Mouse (Mus musculus) megakaryocyte, embryonic 14.5 days (primary cell): ENCODE measurements around the gene Ubxn7. TPM values are rescaled to one million over a fixed set of nuclear protein-coding genes. Genes with fewer than 3 reads are reported as not detected.

Experiments
- H3K27me3 ChIP-seq: replicated peaks from 2 replicates; pipeline ENCODE3; 2012; ENCODE audit warnings: inconsistent platforms
- H3K36me3 ChIP-seq: replicated peaks from 2 replicates; pipeline ENCODE3; 2012; ENCODE audit warnings: low read length, inconsistent platforms, mixed read lengths
- H3K4me1 ChIP-seq: 2 replicates; pipeline ENCODE4 v1.6.1; 2012; ENCODE audit warnings: inconsistent platforms
- H3K4me3 ChIP-seq: replicated peaks from 2 replicates; pipeline ENCODE3; 2012; ENCODE audit warnings: moderate library complexity, mild to moderate bottlenecking, inconsistent platforms
- H3K9me3 ChIP-seq: 2 replicates; pipeline ENCODE4 v1.6.1; 2012; ENCODE audit warnings: inconsistent platforms
- FLI1 ChIP-seq: IDR thresholded peaks from 2 replicates; pipeline ENCODE4 v1.6.1; 2012; ENCODE audit warnings: low read length, inconsistent platforms, mixed read lengths
- GATA1 ChIP-seq: IDR thresholded peaks from 3 replicates; pipeline ENCODE4 v1.6.1; 2012; ENCODE audit warnings: mixed read lengths, low read length, inconsistent platforms, borderline replicate concordance
- polyA plus RNA-seq: library from polyadenylated mRNA; stranded (reverse); fragments of >175 nt; gene quantifications from 2 replicates; pipeline ENCODE4 v1.2.3, GENCODE M21; 2012; ENCODE audit warnings: low replicate concordance; ENCODE audit not compliant: insufficient read depth

The Ubxn7 gene
- polyA plus RNA-seq, 1 experiment, result 0.23 TPM

- Histone ChIP-seq H3K4me1 (peaks cover 57% of the 10 kb centered on the region), H3K4me3 (peak within 1 kb of the TSS; percentile 74), H3K36me3 (peaks cover 7% of the 10 kb centered on the region), H3K9me3 (no peaks in the 10 kb centered on the region), H3K27me3 (no peaks in the 10 kb centered on the region)
- TF ChIP-seq GATA1, result no peak
- no peak for TF ChIP-seq FLI1
Observed at GRCm38 (mm10) chr16:32400267-32400666, 68.2 kb downstream of the Ubxn7 start, which contains the start of gene Tm4sf19. TSS of gene Tm4sf19 (plus strand) at chr16:32400506.

GRCm38 (mm10) chr16:32401335-32401965 lies 69.4 kb downstream of the Ubxn7 start:
- H3K9me3 ChIP-seq, result peaks cover 3% of the 10 kb centered on the region; the same call in 1 of the 2 replicates
- peaks cover 2% of the 10 kb centered on the region for H3K27me3 ChIP-seq
- H3K4me3 ChIP-seq, result no peak overlapping the region
- peaks cover 48% of the 10 kb centered on the region for H3K4me1 ChIP-seq
- no peak for TF ChIP-seq GATA1
- TF ChIP-seq FLI1, result no peak
- H3K36me3 ChIP-seq, result peaks cover 15% of the 10 kb centered on the region

- H3K9me3 ChIP-seq, result peaks cover 3% of the 10 kb centered on the region; the same call in 1 of the 2 replicates
- peaks cover 47% of the 10 kb centered on the region for H3K4me1 ChIP-seq
- TF ChIP-seq FLI1 (no peak), GATA1 (no peak)
- peaks cover 6% of the 10 kb centered on the region for H3K27me3 ChIP-seq
- no peak overlapping the region for H3K4me3 ChIP-seq
- H3K36me3 ChIP-seq, result peaks cover 15% of the 10 kb centered on the region
Observed at GRCm38 (mm10) chr16:32402818-32403217, 70.8 kb downstream of the Ubxn7 start.

- TF ChIP-seq FLI1 (no peak), GATA1 (no peak)
- Histone ChIP-seq H3K4me1 (peaks cover 42% of the 10 kb centered on the region), H3K9me3 (peaks cover 3% of the 10 kb centered on the region; the same call in 1 of the 2 replicates), H3K27me3 (peaks cover 6% of the 10 kb centered on the region), H3K36me3 (peaks cover 15% of the 10 kb centered on the region), H3K4me3 (no peak overlapping the region)
Observed at GRCm38 (mm10) chr16:32405716-32406115, 73.7 kb downstream of the Ubxn7 start.

GRCm38 (mm10) chr16:32406671-32407070 lies 74.6 kb downstream of the Ubxn7 start:
- H3K4me3 ChIP-seq, result no peak overlapping the region
- H3K9me3 ChIP-seq, result peaks cover 3% of the 10 kb centered on the region; the same call in 1 of the 2 replicates
- H3K27me3 ChIP-seq, result peaks cover 6% of the 10 kb centered on the region
- H3K4me1 ChIP-seq, result peaks cover 32% of the 10 kb centered on the region
- H3K36me3 ChIP-seq, result peaks cover 7% of the 10 kb centered on the region
- TF ChIP-seq GATA1 (no peak), FLI1 (no peak)

GRCm38 (mm10) chr16:32407730-32408129 lies 75.7 kb downstream of the Ubxn7 start:
- Histone ChIP-seq H3K4me3 (no peak overlapping the region), H3K9me3 (peaks cover 3% of the 10 kb centered on the region; the same call in 1 of the 2 replicates)

GRCm38 (mm10) chr16:32417457-32417856 lies 85.4 kb downstream of the Ubxn7 start:
- no peak for TF ChIP-seq GATA1
- TF ChIP-seq FLI1, result no peak
- H3K4me1 ChIP-seq, result peaks cover 47% of the 10 kb centered on the region
- H3K36me3 ChIP-seq, result peaks cover 31% of the 10 kb centered on the region
- no peaks in the 10 kb centered on the region for H3K27me3 ChIP-seq
- H3K4me3 ChIP-seq, result no peak overlapping the region
- peaks cover 26% of the 10 kb centered on the region for H3K9me3 ChIP-seq

More at GRCm38 (mm10) chr16:32407730-32408129, 75.7 kb downstream of the Ubxn7 start:
- peaks cover 6% of the 10 kb centered on the region for H3K27me3 ChIP-seq
- peaks cover 7% of the 10 kb centered on the region for H3K36me3 ChIP-seq
- TF ChIP-seq GATA1, result no peak
- TF ChIP-seq FLI1, result no peak
- peaks cover 21% of the 10 kb centered on the region for H3K4me1 ChIP-seq

- Histone ChIP-seq H3K4me1 (peaks cover 42% of the 10 kb centered on the region), H3K9me3 (peaks cover 12% of the 10 kb centered on the region), H3K36me3 (peaks cover 20% of the 10 kb centered on the region), H3K27me3 (no peaks in the 10 kb centered on the region), H3K4me3 (peak within 1 kb of the TSS; percentile 93)
- no peak for TF ChIP-seq FLI1
- peak; percentile 50; the same call in 1 of the 3 replicates for TF ChIP-seq GATA1
Observed at GRCm38 (mm10) chr16:32419517-32420483, 87.7 kb downstream of the Ubxn7 start, which contains the start of gene Tctex1d2. TSS of gene Tctex1d2 (plus strand) at chr16:32419702.

GRCm38 (mm10) chr16:32427506-32427905 lies 95.4 kb downstream of the Ubxn7 start:
- no peaks in the 10 kb centered on the region for H3K9me3 ChIP-seq
- H3K4me1 ChIP-seq, result peaks cover 38% of the 10 kb centered on the region
- H3K36me3 ChIP-seq, result peaks cover 24% of the 10 kb centered on the region
- TF ChIP-seq GATA1, result no peak
- TF ChIP-seq FLI1, result no peak
- no peaks in the 10 kb centered on the region for H3K27me3 ChIP-seq
- no peak overlapping the region for H3K4me3 ChIP-seq

- peak; percentile 89; the same call in 1 of the 2 replicates for TF ChIP-seq FLI1
- TF ChIP-seq GATA1, result no peak
- Histone ChIP-seq H3K4me3 (peak within 1 kb of the TSS; percentile 99), H3K4me1 (peaks cover 55% of the 10 kb centered on the region), H3K27me3 (no peaks in the 10 kb centered on the region), H3K9me3 (no peaks in the 10 kb centered on the region), H3K36me3 (peaks cover 28% of the 10 kb centered on the region)
Observed at GRCm38 (mm10) chr16:32430474-32431046, 98.5 kb downstream of the Ubxn7 start, which contains the start of gene Pcyt1a. TSS of gene Pcyt1a (plus strand) at chr16:32430921.
